Mouse (Mus musculus): ENCODE data around the gene Rapgefl1.
"Not testable (repeated sequence)": the region's sequence is repeated elsewhere in the genome, so short reads cannot be mapped to it uniquely, and the experiment has no call there.

The Rapgefl1 gene

DNA sequence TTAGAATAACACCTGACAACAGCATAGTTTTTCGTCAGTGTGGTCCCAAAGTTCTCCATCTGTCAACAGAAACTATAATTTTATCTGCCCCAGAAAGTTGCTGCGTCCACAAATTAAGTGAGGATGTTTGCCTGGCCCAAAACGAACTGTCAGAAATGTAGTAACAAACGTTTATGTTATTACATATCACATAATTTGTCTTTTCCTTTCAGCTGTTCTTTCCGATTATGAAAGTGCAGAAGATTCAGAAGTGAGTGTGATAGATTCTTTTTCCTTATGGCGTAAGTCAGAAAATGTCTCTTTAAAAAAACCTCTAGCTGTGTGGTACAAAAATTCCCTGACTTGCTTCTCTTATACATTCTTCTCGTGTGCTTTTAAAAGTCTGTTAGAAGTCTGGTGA lies 25.9 kb upstream of the Rapgefl1 start:
- DNase-seq (ENCODE audit: low spot score in 2 of 2), result no peak

DNA sequence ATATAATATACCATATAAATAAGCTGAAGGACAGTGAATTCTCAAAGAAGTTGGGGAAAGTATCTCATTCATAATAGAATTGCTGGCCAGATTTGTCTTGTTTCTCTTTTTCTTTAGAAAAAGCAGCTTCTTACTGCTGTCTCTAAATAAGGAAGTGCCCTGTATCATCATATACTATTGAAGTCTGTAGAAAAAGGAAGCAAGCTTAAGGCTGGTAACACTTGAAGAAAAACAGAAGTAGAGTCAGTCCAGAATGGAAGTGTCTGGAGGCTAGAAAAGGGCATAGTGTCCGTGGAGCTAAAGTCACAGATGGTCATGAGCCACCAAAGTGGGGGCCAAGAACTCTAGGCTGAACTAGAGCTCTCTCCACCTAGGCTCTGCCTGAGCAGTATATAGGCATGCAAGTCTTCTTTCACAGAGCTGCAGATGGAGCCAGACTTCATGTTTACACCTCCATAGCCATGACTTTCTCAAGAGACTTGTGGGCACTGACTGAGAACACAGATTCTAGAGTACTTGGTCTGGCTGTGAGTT lies 19.8 kb upstream of the Rapgefl1 start:
- no peak for DNase-seq (ENCODE audit: low spot score in 2 of 2)

DNA sequence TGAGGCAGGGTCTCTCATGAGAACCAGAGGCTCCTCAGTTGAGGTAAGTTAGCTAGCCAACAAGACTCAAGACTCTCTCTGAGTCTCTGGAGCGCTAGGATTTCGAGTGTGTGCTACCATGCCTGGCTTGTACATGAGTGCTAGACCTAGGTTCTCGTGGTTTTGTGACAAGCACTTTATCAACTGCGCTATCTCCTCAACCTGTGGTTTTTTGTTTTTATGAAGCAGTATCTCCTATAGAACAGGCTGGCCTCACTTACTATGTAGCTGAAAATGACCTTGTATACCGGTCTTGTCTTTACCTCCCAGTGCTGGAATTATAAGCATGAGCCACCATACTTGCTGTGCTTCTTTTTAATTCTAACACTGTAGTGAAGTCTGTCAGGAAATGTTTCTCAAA lies 15.6 kb upstream of the Rapgefl1 start:
- no peak for DNase-seq (ENCODE audit: low spot score in 2 of 2)

DNA sequence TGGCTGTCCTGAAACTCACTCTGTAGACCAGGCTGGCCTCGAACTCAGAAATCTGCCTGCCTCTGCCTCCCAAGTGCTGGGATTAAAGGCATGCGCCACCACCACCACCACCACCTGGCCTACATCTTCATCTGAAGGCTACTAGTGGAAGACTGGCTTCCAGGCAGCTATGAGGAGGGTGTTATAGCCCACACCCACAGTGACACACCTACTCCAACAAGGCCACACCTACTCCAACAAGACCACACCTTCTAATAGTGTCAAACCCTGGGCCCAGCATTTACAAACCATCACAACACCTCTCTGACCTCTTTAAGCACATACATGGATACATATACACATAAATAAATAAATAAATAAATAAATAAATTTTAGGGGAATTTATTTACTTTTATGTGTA lies 10.5 kb upstream of the Rapgefl1 start:
- DNase-seq (ENCODE audit: low spot score in 2 of 2), result not testable (repeated sequence)

DNA sequence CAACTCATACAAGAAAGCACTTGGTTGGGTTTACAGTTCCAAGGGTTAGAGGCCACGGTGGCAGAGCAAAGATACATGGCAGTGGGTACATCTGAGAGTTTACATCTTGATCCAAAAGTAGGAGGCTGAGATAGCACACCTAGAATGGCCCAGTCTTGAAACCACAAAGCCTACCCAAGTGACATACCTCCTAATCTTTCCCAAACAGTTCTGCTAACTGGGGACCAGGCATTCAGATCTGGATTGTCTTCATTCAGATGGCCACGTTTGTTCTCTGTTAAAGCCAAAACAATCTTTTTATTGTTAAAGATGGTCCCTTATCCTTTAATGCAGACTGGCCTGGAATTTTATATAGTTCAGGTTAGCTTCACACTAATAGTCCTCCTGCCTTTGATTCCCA lies 8.7 kb upstream of the Rapgefl1 start:
- no peak for DNase-seq (ENCODE audit: low spot score in 2 of 2)

DNA sequence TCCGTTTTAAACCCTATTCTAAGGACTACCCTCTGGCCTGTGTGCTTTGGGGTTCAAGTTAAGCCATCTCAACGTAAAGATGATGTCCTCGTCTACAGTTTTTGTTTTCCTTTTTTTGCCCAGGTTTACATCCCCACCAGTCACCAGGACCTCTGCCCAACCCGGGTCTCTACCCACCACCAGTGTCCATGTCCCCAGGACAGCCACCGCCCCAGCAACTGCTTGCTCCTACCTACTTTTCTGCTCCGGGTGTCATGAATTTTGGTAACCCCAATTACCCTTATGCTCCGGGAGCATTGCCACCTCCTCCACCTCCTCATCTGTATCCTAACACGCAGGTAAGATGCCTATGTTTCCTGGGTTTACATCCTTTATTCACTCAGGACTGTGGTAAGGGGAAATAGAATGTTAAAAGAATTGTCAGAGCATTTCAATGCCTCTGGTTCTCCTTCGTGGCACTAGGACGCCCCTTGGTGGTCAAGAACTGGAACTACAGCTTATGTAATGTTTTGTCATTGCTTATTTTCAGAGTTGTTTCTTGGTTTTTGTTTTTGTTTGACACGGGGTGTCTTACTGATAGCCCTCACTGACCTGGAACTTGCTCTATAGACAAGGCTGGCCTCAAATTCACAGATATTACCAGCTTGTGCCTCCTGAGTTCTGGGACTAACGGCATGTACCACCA lies 7.4 kb upstream of the Rapgefl1 start:
- DNase-seq (ENCODE audit: low spot score in 2 of 2), result no peak

DNA sequence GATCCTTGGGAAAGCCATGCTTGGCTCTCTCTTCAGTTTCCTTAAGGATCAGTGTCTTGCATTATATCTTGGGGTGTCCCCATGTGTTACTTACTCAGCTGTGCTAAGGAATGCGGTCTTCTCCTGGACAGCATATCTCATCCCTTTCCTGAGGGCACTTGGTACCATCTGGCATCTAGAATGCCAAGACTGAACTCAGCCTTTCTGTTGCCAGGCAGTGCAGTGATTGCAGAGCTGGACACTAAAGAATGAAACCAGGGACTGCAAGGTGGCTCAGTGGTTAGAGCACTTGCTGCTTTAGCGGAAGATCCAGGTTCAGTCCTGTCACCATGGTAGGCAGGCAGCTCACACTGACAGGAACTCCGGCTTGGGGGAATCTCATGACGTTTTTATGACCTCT lies 6.7 kb upstream of the Rapgefl1 start:
- no peak for DNase-seq (ENCODE audit: low spot score in 2 of 2)

DNA sequence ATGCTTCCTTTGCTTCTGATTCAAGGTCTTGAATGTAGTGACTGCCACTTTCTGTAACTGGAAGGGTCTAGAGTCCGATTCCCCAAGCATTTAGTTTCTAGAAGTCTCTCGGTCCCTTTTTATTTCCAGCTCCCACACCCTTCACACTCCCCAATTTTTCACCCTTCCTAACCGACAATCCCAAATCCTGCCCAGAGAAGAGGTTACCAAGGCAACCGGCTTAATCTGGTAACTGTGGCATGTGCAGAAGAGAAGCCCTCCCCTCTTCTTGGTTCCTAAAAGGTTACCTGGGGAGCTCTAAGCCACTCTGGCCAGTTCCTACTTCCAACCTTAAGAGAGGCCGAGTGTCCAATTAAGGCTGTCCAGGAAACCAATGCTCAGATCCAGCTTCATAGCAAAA lies 1.3 kb upstream of the Rapgefl1 start:
- DNase-seq (ENCODE audit: low spot score in 2 of 2), result no peak

DNA sequence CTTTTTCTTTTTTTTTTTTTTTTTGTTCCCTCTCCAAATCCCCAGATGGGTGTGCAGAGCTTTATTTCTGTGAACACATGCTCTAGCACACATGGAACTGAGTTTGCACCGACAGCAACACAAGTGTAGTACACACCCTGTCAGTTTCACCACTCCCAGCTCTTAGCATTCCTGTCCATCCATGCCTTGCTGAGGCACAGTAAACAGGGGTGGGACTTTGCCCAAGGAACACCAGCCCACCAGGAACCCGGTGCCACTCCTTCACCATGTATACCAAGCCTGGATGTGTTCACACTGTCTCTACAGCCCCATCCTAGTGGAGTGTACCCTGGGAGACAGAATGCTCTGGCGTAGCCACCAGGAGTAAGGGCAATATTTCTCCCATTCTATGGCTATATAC lies 860 bp upstream of the Rapgefl1 start:
- DNase-seq (ENCODE audit: low spot score in 2 of 2), result no peak

DNA sequence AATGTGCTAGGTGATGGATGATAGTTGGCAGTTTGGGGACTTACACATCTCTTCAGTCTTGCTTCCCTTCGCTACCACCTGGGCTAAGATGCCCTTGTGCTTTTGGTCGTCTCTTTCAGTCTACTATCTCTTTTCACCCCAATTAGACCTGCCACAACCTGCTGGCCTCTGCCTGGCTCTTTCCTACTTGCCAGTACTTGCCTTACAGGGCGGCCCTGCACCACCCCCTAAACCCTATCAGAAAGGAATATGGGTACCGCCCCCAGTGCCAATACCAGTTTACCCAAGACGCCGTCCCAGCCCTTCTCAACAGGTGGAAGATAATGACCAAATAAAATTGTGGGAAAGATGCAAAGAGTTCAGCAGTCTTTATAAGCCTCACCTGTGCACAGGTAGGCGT lies 457 bp upstream of the Rapgefl1 start:
- DNase-seq (ENCODE audit: low spot score in 2 of 2), result no peak

DNA sequence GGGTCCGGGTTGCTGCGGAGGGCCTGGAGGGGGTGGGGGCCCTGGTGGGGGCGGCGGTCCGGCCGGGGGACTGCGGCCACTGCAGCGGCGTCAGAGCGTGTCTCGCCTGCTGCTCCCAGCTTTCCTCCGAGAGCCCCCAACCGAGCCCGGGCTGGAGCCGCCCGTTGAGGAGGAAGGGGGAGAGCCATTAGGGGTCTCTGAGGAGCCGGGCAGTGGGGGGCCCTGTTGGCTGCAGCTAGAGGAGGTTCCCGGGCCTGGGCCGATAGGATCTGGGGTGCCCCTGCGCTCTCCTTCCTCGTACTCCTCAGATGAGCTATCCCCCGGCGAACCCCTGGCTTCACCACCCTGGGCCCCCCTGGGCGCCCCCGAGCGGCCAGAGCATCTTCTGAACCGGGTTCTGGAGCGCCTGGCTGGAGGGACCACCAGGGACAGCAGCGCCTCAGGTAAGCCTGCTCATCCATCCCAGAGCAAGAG lies 683 bp downstream of the Rapgefl1 start:
- DNase-seq (ENCODE audit: low spot score in 2 of 2), result peak in 1 of 2 experiments; percentile 54

DNA sequence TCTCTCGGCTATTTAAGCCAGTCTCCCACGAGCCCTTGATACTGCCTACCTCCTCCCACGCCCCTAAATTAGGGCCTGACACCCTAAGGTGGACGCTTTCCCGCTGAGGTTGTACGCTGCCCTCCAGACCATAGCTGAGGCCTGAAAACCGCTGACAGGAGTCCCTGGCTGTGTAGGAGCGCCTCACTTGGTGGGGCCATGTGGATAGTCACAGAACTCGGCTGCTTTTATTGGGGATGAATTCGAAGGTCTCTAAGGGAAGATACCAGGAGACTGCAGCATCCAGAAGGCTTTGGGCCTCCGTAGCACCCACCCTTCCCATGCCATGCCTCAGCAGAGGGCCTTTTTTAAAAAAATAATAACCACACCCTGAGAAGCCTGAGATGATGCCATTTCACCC lies 1.3 kb downstream of the Rapgefl1 start:
- DNase-seq (ENCODE audit: low spot score in 2 of 2), result no peak

DNA sequence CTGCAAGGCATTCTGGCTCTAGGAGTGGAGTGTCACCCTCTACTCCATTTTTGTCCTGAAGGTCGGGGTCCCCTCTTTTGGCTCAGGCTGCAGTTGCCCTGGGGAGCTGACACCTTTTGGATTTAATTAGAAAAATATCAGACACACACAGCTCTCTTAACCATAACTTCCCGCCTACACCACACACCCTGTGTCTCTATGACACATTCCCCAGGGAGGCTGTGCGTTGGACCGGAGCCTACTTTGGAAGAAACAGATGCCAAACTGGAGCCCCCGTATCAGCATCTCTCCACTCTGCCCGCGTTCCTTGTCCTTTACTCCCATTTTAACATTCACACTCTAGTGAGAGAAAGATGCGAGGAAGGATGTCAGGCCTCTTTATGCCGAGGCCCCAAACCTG lies 1.9 kb downstream of the Rapgefl1 start:
- no peak for DNase-seq (ENCODE audit: low spot score in 2 of 2)

DNA sequence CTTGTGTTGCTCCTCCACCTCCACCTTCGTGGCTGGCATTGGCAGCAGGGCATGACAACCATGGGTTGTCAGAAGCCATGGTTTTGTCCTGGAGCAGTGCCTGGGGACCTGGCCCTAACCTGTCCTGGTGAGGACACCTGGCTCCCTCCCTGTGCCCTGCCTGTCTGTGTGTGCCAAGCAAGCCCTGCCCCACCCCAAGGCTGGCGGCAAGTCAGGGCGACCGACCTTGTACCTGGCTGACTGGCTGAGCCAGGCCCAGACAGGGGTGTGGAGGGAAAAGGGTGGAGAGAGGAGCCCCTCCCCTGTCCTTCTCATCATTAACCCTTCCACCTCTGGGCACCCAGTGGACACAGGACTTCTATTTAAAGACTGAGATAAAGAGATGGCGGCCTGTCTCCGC lies 2.8 kb downstream of the Rapgefl1 start:
- DNase-seq (ENCODE audit: low spot score in 2 of 2), result no peak

DNA sequence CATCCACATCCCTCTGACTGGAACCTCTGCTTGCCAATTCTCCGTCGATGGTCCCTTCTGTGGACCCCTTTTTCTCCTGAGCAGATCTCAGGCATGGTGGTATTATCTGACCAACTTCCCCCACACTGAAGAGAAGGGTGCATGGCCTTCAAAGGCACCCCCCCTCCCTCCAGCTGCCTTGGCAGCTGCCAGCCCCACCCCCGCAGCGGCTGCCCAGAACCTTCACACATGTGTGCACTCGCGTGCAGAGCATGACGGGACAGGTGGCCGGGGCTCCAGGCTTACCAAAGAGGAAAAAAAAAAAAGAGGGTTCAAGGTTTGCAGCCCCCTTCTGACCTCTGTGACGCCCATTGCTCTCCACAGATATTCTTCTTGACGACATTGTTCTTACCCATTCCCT lies 3.3 kb downstream of the Rapgefl1 start:
- DNase-seq (ENCODE audit: low spot score in 2 of 2), result no peak

DNA sequence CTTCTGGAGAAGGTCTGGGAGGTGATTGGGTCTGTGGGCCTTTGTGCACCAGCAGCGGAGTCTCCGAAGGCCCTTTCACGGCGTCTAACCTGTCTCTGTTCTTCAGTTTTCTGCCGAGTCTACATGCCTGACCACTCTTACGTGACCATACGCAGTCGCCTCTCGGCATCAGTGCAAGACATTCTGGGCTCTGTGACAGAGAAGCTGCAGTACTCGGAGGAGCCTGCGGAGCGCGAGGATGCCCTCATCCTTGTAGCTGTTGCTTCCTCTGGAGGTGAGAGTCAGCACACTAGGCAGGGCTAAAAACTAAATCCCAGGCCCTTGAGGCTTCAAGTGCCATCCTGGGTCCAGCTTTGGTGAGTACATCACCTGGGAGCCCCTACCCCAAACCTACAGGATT lies 9.4 kb downstream of the Rapgefl1 start:
- DNase-seq (ENCODE audit: low spot score in 2 of 2), result no peak

DNA sequence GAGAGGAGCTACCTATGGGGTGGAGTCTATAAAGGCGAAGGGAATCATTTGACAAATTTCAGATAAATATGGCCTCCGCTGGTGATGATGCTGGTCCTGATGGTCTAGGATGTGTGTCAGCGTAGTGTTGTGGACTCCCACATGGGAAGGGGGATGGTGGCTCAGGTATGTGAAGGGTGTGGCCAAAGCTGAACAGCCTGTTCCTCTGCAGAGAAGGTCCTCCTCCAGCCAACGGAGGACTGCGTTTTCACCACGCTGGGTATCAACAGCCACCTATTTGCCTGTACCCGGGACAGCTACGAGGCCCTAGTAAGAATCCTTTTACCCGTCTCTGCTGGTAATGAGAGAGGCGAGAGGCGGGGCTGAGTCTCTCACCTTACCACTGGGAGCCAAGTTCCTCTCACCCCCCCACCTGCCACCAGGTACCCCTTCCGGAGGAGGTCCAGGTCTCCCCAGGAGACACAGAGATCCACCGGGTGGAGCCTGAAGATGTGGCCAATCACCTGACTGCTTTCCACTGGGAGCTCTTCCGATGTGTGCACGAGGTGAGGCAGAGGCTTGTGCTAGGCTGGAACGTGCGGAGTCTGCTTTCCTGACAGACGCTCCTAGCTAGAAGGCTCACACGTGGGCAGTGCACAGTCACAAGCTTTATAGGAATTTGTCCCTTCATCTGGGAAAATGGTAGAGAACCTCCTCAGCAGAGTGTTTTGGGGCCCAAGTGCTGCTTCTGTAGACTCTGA lies 10.4 kb downstream of the Rapgefl1 start:
- DNase-seq (ENCODE audit: low spot score in 2 of 2), result no peak

DNA sequence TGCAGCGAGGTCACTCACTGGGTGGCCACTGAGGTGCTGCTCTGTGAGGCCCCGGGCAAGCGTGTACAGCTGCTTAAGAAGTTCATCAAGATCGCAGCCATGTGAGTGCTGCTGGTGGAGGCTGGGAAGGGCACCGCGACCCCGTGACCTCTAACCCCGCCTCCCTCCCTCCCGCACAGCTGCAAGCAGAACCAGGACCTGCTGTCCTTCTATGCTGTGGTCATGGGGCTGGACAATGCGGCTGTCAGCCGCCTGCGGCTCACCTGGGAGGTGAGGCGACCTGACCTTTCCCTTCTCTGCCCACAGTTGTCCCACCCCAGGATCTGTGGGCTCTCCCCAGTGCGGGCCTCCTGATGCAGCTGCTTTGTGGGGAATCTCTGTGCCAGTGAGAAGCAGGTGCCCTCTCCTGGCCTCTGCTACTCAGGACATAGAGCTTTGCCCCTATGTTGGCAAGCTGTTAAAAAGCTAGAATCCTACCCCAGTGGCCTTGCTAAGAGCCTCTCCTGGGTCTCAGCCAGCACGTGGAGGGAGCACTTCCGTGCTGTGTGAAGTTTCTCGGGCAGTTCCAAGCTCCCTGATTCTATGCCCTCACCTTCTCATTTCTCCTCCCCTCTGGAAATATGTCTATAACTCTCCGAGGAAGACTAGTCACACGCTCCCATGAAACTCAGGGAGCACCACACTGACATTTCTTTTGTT lies 12.8 kb downstream of the Rapgefl1 start:
- no peak for DNase-seq (ENCODE audit: low spot score in 2 of 2)

DNA sequence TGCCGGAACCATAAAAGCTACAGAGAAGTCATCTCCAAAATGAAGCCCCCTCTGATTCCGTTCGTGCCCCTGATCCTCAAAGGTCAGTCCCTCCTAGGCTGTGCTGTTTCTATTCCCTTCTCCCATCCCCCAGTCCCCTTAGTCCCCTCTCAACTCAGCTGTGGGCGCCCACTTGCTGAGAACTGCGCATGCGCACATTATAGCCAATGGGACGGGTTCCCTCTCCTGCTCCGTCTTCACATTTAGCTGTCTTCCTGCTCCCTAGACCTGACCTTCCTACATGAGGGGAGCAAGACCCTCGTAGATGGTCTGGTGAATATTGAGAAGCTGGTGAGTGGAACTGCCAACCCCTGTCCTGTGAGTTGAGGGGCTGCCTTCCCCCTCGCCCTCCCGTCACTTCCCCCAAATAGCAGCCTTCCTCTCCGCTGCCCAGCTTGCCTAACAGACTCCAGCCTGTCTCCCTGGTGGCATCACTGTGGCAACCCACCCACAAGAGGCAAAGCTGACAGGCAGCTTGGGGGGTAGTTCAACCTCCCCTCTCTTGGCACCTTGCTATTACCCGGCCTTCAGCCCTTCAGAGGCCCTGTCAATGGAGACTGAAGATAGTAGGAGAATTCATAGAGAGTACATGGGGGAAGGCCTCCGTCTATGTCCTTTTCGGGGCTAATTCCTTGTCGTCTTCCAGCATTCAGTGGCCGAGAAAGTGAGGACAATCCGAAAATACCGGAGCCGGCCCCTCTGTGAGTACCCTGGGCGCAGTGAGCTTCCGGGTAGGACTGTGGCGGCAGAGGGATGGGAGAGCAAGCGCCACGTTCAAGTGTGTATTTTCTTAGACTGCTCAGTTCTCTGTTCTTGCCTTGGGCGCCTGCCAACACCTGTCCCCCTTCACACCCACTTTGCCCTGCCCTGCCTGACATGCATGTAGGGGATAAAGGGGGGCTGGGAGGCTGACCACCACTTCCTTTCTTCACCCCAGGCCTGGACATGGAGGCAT lies 13.8 kb downstream of the Rapgefl1 start:
- DNase-seq (ENCODE audit: low spot score in 2 of 2), result no peak

DNA sequence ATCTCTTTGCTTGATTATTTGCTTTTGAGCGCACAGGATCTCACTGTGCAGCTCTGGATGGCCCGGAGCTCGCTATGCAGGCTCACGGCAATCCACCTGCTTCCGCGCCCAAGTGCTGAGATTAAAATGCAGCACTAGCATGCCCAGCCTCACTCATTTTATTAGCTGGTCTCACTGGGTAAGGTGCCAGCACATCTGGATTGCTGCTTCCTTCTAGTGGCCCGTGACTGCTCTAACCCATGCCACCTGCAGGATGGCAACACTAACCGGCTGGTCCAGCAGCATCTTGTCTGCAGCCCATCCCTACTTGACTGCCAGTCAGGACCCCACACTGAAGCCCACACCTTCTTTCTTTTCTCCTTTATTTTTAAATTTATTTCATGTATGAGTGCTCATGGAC lies 17.5 kb downstream of the Rapgefl1 start:
- DNase-seq (ENCODE audit: low spot score in 2 of 2), result no peak

DNA sequence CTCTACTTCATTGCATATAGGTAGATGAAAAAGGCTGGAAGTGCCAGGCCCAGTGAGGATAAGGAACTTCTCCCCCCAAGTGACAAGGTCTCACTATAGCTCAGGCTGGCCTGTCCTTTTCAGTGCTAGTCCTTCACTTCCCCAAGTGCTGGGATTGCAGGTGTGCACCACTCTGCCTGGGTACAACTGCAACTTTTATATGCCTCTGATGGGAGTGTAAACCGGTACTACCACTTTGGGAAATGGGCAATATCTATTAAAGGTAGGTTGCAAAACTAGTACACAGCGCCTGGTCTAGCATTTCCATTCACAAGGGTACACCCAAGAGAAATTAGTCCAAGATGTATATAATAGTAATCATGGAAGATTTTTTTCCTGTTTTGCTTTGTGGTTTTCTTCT lies 18.1 kb downstream of the Rapgefl1 start:
- DNase-seq (ENCODE audit: low spot score in 2 of 2), result no peak

Measured in frontal cortex, postnatal 10 days (tissue).